Mouse (Mus musculus) 416B (cell line): ENCODE data around the gene Ptgfrn.

Experiments
- DNase-seq: peaks from one replicate; pipeline ENCODE4 v3.0.0; 2011; ENCODE audit warnings: low read depth

The Ptgfrn gene

DNA sequence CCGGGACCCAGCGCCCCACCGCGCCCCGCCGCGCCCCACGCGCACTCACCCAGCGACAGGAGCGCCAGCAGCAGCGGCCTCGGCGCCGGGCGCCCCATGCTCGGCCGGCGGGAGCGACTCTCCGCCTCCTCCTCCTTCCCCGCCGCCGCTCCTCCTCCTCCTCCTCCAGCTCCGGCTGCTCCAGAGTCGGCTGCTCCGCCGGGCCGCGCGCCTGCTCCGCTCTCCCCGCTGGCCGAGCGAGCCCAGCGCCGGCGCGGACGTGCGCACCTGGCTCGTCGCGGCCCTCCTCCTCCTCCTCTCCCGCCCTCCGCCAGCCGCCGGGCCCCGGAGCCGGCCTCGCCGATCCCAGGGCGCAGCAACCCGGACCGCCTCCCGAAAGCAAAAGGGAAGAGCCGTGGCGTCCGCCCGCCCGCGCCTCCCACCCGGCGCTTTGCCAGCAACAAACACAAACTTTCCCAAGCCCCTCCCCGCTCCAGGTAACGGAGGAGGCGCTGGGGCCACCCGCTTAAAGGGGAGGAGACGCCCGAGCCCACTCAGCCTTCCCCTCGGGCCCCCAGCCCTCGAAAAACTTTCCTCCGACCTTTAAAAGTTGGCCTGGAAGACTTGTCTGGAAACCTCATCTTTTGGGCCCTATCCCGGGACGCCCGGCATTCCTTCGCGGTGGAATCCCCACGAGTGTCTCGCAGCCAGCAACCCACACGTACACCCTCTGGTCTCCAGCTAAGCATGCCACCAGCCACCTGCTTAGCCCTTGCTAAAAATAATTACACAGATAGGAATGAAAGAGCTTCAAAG, at the start of gene Ptgfrn:
TSS of gene Ptgfrn (minus strand) at position 236 of the 795 bp plus-strand sequence.
- no peak for DNase-seq

DNA sequence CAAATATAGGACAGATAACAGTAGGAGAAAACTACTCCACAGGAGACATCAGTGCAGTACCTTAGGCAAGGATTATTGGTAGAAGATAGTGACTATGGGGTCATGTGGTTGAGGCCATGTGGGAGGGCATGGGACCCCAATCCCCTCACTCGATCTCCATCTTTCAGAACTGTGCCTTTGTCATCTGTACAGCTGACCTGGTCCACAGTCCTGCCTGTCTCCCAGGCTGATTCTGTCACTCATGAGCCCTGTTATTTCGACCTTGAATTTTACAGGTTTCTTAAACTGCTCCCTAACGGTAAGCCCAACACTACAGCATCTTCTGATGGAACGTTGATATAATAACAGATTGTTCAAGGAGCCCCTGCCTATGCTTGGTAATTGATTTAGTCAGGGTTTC, 49.6 kb upstream of the Ptgfrn start:
- no peak for DNase-seq

DNA sequence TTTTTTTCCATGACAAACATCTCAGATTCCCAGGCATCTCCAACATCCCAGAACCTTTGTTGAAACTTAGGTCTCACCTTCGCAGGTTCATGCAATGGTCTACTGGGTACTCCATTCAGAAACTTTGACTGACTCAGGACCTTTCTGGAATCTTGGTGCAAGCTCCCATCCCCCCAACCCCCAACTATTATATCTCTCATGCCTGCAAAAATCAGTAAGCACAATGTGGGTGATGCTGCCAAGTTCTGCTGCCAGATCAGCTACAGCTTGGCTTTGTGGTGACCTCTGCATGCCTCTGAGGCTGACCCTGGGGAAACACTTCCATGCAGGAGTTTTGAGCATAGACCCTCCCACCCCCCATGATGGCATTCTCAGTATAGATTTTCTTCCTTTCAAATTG, 44.0 kb upstream of the Ptgfrn start:
- no peak for DNase-seq

DNA sequence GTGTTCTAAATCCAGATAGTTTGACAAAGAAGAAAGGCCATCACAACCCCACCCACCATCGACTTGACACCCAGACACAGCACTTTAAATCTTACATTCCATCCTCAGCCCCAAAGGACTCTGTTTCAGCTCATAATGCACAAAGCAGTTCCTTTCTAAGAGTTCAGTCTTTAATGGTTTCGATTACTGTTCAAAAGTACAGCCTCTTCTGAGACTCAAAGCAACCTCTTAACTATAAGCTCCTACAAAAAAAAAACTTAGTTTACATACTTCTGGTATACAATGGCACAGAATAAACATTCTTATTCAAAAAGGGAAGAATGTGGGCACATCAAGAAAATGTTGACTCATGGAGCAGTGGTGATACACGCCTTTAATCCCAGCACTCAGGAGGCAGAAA, 43.3 kb upstream of the Ptgfrn start:
- DNase-seq: no peak

DNA sequence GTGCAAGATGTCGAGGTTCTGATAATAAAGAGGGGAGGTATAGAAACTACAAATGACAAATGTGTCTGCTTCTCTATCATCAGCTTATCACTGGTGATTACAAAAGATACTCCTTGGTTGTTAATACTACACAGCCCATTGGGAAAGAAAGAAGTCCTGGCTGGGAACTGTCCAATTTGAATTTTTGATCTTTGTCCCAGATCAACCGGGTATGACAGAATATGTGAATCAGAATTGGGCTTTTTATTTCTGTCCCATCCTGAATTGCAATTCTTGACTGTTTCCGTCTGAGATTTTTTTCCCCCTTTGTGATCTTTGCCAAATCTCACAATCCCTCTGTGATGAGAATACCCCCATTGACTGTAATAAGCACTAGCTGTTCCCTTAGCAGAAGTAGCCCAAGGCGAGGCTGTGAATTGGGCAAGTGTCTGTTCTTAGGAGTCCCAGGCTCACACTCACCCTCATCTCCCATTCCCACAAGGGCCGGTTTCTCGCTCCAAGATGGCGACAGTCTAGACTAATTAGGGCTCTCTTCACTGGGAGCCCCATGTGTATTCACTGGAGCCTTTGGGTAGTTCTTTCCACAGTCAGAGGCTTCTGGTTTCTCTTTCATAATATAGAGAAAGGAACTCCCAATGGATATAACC, 36.2 kb upstream of the Ptgfrn start:
- no peak for DNase-seq

DNA sequence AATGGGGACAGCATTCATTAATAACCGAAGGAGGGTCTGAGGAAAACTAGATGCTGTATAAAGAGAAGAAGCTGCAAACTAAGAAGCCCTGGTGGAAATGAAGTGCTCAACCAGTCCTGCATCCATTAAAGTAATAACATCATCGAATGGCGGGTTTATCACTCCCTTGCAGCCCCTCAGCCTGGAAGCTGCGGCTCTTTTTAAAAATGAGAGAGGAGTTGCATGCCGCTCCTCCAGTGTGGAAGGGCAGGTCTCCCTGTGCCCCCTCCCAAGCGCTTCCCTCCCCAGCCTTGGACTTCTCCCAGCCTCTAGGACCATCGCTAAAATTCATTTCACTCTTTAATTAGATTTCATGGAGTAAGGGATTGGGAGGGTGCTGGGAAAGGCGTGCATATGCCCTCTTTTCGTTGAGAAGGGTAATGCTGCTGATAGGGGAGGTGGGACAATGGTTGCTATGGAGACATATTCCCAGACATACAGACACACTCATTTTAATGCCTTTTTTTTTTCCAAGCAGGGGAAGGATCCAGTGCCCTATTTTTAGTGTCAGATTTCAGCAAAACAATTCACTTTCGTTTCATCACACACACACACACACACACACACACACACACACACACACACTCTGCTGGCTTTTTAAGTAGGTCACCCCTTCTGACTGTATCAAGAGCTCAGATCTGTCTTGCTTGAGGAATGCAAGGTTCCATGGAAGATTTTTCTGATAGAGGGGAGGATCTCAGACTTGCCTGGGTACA, 35.4 kb upstream of the Ptgfrn start:
- no peak for DNase-seq

DNA sequence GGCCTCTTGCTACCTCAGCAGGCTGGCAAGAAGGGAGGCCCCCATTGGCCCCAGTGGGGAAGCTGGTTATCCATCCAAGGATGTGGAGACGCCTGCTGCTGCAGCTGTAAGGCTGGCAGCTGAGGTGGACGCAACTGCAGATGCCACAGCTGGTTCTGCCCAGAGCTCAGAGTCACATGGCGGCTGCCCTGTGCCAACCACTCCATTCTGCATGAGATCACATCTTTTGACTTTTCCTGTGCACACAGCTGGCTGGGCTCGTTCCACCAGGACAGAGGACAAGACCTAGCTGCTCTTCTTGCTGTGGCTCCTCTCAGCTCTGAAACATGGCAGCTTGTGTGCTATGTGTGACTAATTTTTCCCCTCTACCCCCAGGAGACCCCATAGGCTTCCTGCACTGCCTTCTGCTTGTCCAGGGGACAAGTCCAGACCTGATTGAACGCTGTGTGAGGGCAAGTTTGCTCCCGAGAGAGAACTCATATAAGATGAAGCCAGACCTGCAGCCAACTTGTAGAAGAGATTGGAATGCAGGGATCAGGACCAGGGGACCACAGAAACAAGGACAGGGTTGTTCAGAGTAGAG, 34.4 kb upstream of the Ptgfrn start:
- no peak for DNase-seq

DNA sequence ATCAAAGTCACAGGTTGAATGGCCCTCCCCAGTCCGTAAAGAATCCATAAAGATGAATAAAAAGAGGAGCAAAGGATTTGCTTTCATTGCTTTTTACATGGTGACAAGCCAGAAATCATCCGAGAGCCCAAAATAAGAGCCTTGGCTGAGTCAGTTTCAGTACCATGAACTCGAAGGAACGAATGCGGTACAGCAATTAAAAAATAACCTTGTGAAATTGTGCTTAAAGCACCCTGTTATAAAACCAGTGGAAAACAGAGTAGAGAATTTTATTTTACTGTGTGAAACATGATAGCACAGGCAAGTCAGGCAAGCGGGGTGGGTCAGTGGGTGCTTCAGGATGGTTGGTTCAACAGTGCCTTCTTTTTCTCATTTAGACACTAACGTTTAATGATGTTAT, 33.4 kb upstream of the Ptgfrn start:
- no peak for DNase-seq

DNA sequence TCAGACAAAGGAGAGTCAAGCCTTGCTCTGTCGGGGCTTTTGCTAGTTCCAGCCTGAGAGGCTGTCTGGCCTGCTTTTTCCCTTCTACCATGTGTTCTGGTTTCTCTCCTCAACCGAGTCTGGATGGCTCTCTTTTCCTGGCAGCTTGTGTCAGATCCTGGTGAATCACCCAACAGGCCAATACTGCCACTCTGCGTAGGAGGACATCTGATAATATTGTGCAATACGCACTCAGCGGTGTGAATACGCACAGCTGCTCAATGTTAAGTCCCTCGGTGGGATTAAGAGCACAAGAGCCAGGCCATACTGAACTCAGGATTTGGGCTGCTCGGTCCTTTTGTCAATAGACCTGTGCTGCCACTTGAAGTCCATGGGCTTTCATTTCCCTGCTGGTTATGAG, 31.8 kb upstream of the Ptgfrn start:
- peak; percentile 23 for DNase-seq

DNA sequence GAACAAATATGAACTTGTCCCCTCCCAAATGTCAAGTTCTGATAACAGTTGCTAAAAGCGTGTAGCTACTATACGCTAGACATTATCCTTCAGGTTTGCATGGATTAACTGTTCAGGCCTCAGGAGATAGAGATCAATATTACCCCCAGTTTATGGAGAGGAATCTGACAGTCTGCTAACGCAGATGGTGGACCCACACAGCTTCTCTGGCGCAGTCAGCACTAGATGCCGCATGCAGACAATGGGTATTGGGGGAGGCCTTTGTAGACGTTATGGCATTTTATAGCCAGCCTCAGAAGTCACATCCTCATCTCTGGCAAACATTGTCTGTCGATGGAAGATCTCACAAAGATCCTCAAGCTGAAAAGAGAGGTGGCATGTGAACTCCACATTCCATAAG, 29.9 kb upstream of the Ptgfrn start:
- no peak for DNase-seq

DNA sequence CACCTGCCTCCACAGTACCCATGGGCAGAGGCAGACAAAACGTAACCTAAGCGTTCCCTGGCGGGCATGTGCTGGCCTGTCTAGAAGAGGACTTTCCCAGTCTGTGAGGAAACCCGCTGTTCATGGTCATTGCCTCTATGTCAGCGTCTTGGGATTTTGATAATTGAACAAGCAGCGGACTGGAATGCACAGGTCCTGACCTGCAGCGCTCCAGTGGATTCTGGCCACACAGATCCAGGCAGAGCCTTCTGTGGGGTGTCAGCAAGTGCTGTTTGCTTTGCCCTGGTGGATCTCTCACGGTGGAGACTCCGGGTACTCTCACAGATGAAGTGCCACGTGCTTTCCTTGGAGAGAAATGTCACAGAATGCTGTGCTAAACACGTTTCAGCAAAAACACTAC, 26.4 kb upstream of the Ptgfrn start:
- no peak for DNase-seq

DNA sequence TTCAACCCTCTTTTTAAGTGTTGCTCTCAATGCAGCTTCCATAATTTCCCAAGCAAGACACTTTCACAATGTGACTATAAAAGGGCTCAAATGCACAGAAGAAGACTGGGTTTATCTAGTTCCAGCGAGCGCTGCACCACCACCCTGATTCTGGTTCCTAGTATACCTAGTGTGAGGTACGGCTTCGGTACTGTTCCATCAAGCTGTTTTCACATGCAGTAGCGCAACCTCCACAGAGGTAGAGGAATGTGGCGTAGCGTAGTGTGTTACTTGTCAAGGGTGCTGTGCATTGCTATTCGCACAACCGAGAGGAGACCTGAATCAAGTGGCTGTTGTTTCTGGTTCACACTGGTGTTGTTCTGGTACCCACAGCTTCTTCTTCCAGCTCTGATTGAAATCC, 24.8 kb upstream of the Ptgfrn start:
- DNase-seq: no peak

DNA sequence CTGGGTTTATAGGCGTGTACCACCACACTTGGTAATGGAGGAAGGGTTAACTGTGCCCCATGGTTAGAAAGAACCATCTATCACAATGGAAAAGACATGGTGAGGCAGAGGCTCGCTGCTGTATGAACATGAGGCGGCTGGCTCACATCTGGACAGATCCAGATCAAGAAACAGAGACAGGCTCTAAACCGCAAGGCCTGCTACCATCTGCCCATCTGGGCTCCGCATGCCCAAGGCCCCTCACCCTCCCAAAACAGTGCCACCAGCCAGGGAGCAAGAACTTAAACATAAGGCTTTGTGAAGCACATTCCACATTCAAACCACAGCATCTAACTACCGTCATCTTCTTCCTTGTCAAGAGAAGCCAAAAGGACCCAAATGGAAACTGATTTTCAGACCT, 22.9 kb upstream of the Ptgfrn start:
- no peak for DNase-seq

DNA sequence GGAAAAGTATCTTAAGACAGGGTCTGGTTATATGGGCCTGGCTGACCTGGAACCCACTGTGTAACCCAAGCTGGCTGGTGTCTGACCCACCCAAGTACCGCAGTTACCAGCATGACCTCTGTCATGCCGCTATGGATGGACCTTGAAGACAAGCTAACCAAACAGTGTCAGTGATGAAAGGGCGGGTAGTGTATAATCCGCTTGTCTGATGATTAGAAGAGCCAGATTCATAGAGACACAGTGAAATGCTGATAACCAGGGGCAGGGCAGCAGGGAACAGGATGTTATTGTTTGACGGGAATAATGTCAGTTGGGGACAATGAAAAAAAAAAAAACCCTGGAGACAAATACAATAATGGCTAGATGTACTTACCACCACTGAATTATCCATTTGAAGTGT, 21.7 kb upstream of the Ptgfrn start:
- DNase-seq: no peak

DNA sequence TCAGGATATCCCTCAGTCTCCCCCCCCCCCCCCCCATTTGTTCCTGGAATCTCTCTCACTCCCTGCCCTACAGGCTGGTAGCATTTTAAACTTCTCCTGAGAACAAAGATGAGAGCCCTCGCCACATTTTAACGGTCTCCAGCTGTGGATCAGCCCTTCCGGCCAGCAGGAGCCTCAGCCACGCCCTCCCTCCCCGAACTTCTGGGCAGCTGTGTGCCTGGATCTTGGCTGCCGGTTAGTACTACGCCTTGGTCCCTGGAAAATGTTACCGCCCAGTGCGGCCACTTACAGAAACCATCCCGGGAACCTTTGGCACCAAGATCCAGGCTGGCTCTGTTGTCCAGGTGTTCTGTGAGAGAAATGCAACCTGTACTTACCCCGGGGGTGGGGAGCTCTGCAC, 20.4 kb upstream of the Ptgfrn start:
- no peak for DNase-seq

DNA sequence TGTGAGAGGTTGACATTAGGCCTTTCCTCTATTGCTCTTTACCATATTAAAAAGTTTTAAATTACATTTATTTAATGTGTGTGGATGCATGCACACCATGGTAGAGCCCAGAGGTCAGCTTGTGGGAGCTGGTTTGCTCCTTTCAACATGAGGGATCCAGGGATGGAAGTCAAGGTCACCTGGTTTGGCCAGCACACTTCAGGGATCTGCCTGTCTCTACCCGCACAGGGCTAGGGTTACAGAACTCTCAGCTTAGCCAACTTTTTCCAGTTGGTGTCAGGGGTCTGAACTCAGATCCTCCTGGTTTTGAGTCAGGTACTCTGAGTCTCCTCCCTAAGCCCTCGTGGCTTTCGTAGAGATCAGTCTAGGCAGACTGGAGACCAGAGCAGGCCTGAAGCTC, 19.5 kb upstream of the Ptgfrn start:
- DNase-seq: no peak

DNA sequence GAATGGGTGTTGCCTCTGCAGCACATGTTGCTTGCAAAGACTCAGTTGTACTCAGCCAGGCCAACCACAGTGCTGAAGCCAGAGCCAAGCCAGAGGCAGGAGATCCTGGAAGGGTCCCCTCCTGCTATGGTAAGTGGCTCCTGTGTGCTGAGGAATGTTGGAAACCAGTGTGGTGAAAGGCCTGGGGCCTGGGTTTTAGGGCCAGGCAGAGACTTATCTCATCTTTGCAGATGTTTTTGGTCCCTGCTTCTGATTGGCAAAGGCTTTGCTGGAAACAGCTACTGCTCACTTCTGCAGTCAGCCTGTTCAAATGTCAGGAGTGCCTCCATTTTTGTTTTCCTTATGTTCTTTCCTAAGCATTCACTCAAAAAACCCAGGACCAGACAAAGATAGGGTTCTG, 19.0 kb upstream of the Ptgfrn start:
- DNase-seq: no peak

DNA sequence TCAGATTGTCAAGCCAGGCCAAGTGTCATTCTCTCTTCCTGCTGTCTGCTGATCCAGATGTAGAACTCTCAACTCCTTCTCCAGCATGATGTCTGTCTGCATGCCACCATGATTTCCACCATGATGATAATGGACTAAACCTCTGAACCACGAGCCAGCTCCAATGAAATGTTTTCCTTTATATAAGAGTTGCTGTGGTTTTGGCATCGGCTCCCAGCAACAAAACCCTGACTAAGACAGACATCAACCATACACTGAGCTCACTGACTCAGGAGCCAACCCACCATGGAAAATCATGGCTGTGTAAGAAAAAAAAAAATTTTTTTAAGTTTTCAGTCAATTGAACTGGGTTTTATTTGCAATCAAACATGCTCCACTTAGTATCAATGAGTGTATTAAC, 17.7 kb upstream of the Ptgfrn start:
- no peak for DNase-seq

DNA sequence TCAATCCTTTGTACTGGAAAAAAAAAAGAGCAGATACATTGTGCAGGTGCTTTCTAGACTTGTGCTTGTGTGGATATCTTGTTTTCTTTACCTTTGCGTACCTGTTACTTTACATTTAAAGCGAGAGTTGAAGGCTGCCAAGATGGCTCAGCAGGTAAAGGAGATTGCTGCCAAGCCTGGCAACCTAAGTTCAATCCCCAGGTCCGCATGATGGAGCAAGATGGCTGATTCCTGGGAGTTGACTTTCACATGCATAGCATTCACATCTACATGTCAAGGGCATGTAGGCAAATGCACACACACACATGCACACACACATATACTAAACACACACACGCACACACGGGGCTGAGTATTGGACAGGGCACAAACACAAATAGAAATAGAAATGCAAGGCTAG, 14.6 kb upstream of the Ptgfrn start:
- DNase-seq: no peak

DNA sequence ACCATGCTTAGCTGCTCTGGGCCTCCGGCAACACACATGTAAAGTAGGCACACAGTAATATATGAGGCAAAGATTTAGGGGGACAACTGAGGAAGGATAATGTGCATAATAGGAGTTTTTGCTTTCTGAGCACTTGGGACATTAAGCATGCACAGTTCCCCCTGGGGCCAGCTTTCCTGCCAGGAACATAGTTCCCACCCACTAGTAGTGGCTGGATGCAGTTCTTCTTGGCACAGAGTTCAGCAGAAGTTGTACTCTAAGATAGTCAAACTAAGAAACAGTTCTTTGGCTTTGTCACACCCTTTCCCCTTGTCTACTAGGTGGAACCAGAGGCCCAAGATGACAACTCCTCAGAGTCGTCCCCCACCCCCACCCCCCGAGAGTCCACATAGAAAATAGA, 12.4 kb upstream of the Ptgfrn start:
- DNase-seq: no peak

DNA sequence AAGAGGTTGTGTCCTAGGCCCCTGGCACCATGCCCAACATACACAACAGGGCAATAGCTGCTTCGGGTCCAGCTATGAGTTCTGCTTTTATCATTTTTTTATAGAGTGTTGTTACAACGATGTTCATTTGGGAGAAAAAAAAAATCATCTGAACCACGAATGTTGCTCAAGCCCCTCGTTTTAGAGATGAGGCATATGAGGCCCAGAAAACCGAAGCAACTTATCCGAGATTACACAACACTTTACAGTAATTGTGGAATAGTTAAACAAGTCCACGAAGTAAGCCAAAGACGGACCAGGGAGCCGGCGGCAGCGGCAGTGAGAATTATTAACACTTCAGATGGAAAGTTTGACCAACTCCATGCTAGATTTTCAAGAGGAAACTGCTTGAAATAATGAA, 7.7 kb upstream of the Ptgfrn start:
- no peak for DNase-seq

DNA sequence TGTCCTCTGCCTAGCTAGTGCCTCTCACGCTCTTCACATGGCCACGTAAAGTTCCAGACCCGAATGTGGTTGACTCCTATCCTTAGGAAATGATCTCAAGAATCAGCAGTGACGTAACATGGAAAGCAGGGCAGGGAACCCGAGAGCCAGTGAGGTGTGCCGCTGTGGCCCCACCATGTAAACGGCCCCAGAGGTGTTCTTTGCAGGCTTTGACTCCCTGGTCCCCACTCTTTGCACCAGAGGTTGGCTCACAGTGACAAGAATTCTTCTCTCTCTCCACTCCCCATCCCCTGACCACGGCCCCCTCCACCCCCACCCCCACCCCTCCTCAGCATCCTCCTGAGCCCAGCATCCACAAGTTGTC, 7.3 kb upstream of the Ptgfrn start:
- no peak for DNase-seq
